Mouse (Mus musculus): ENCODE measurements around the gene Phykpl.

Gene Phykpl

GRCm38 (mm10) chr11:51644217-51644616 lies 59.7 kb downstream of the Phykpl start:
- DNase-seq (ENCODE audit: low spot score), result no peak

- DNase-seq (ENCODE audit: low spot score), result no peak
Measured at GRCm38 (mm10) chr11:51645293-51645692, 60.7 kb downstream of the Phykpl start.

- DNase-seq (ENCODE audit: low spot score), result no peak
Measured at GRCm38 (mm10) chr11:51646245-51646644, 61.7 kb downstream of the Phykpl start.

- DNase-seq (ENCODE audit: low spot score), result no peak
Measured at GRCm38 (mm10) chr11:51646751-51647667, 62.5 kb downstream of the Phykpl start.

GRCm38 (mm10) chr11:51648566-51648965 lies 64.0 kb downstream of the Phykpl start:
- no peak for DNase-seq (ENCODE audit: low spot score)

- DNase-seq (ENCODE audit: low spot score), result no peak
Measured at GRCm38 (mm10) chr11:51649111-51649888, 64.7 kb downstream of the Phykpl start.

- DNase-seq (ENCODE audit: low spot score), result no peak
Measured at GRCm38 (mm10) chr11:51649889-51650199, 65.3 kb downstream of the Phykpl start.

GRCm38 (mm10) chr11:51650261-51650660 lies 65.7 kb downstream of the Phykpl start:
- DNase-seq (ENCODE audit: low spot score), result no peak

GRCm38 (mm10) chr11:51650691-51651515 lies 66.3 kb downstream of the Phykpl start, which contains the start of the genes N4bp3 and D930048N14Rik:
TSS of gene N4bp3 (minus strand) at chr11:51650842.
TSS of gene D930048N14Rik (plus strand) at chr11:51650954.
- no peak for DNase-seq (ENCODE audit: low spot score)

- DNase-seq (ENCODE audit: low spot score), result no peak
Measured at GRCm38 (mm10) chr11:51652889-51653418, 68.4 kb downstream of the Phykpl start.

- DNase-seq (ENCODE audit: low spot score), result no peak
Measured at GRCm38 (mm10) chr11:51653736-51654135, 69.2 kb downstream of the Phykpl start.
